ENCODE assay signal across 22 mouse cellular contexts in genomic region chr14:25438255-25438654, GRCm38 (mm10). TPM values are rescaled to one million over a fixed set of nuclear protein-coding genes. Genes with fewer than 3 reads are reported as not detected.
A peak's percentile ranks its signal among the peaks of the same experiment; 100 is the strongest.
DNase-seq lines count a peak whose midpoint lies in the region; ATAC-seq lines count a peak whose summit lies in the region.
"Had no signal": no experiment of that assay in that cellular context is flagged by ENCODE, and none has a peak within 500 bp of the region (broad histone marks: within the 10 kb centered on the region; RNA-seq: fewer than 3 reads in every experiment).

No protein-coding gene starts in this region.

- H3K4me3 ChIP-seq in hindbrain, embryonic 10.5 days: no peak overlapping the region
- H3K4me3 ChIP-seq in hindbrain, embryonic 13.5 days: no peak overlapping the region
- H3K4me3 ChIP-seq: embryonic facial prominence, embryonic 10.5 days; embryonic facial prominence, embryonic 12.5 days; forebrain, embryonic 13.5 days; forebrain, embryonic 15.5 days had no signal

- H3K36me3 ChIP-seq in hindbrain, embryonic 10.5 days: no peaks in the 10 kb centered on the region
- no peaks in the 10 kb centered on the region for H3K36me3 ChIP-seq in hindbrain, embryonic 13.5 days
- H3K36me3 ChIP-seq: embryonic facial prominence, embryonic 10.5 days; embryonic facial prominence, embryonic 12.5 days; forebrain, embryonic 15.5 days; G1E had no signal

- peaks cover 28% of the 10 kb centered on the region for H3K4me1 ChIP-seq in hindbrain, embryonic 10.5 days (replicated peaks)
- H3K4me1 ChIP-seq in hindbrain, embryonic 13.5 days (replicated peaks): no peaks in the 10 kb centered on the region
- H3K4me1 ChIP-seq: embryonic facial prominence, embryonic 12.5 days; forebrain, embryonic 13.5 days; forebrain, embryonic 15.5 days had no signal

- H3K9me3 ChIP-seq in hindbrain, embryonic 10.5 days: no peaks in the 10 kb centered on the region
- H3K9me3 ChIP-seq in hindbrain, embryonic 13.5 days: no peaks in the 10 kb centered on the region
- H3K9me3 ChIP-seq: embryonic facial prominence, embryonic 10.5 days; embryonic facial prominence, embryonic 12.5 days; forebrain, embryonic 13.5 days; forebrain, embryonic 15.5 days had no signal

- H3K27ac ChIP-seq in hindbrain, embryonic 10.5 days: 0 out of 2 replicates have a peak overlapping the region, but pooled peaks have one; percentile 5
- no peak overlapping the region for H3K27ac ChIP-seq in hindbrain, embryonic 13.5 days
- H3K27ac ChIP-seq: embryonic facial prominence, embryonic 10.5 days; embryonic facial prominence, embryonic 12.5 days; forebrain, embryonic 13.5 days; forebrain, embryonic 15.5 days had no signal

- peaks cover 11% of the 10 kb centered on the region for H3K27me3 ChIP-seq in hindbrain, embryonic 10.5 days (ENCODE audit: insufficient read depth, poor library complexity, severe bottlenecking)
- H3K27me3 ChIP-seq in hindbrain, embryonic 13.5 days: peaks cover 8% of the 10 kb centered on the region; the same call in 1 of the 2 replicates
- H3K27me3 ChIP-seq: CH12.LX; embryonic facial prominence, embryonic 12.5 days; forebrain, embryonic 15.5 days; Patski had no signal

- no peak for ATAC-seq in hindbrain, embryonic 13.5 days (ENCODE audit: low FRiP score)
- ATAC-seq: activated CD4-positive, CD25-positive, alpha-beta regulatory T cell, adult 4 months; CD4-positive, CD25-positive, alpha-beta regulatory T cell, adult 4 months; forebrain, embryonic 13.5 days; forebrain, embryonic 15.5 days; forebrain, postnatal 0 days; Patski had no signal

- H3K4me2 ChIP-seq in hindbrain, embryonic 13.5 days: no peak overlapping the region
- H3K4me2 ChIP-seq: embryonic facial prominence, embryonic 12.5 days; forebrain, embryonic 13.5 days; forebrain, embryonic 15.5 days had no signal

- peak; percentile 15 for DNase-seq in adrenal gland, adult 2 months
- no peak for DNase-seq in adrenal gland, adult 8-10 months
- DNase-seq in adrenal gland, postnatal 14 days: peak; percentile 30
- no peak for DNase-seq in adrenal gland, adult 18-20 months (ENCODE audit: low spot score in 2 of 2)
- DNase-seq in cerebellum, postnatal 10 days: peak; percentile 33 to 36
- DNase-seq in cerebellum, adult 9-10 months: no peak
- no peak for DNase-seq in hindbrain, embryonic 10.5 days (ENCODE audit: low spot score)
- DNase-seq: B cell, adult 2 months; cerebellum, adult 11-12 months; cerebellum, adult 2 months; cerebellum, adult 9-11 months; forebrain, postnatal 0 days had no signal

- no peak overlapping the region for H3K9ac ChIP-seq in hindbrain, embryonic 13.5 days
- H3K9ac ChIP-seq: embryonic facial prominence, embryonic 12.5 days; forebrain, embryonic 13.5 days; forebrain, embryonic 15.5 days; forebrain, postnatal 0 days had no signal

RNA-seq across cellular contexts. Expression of gene Zmiz1, which starts 20.7 kb away (rescaled TPM):
- total RNA-seq in adrenal gland, adult 2 months (2021): 100 to 1,000 TPM in 1 of 2 experiments, 10 to 100 TPM in 1; 90.8 to 142 TPM
- polyA plus RNA-seq in adrenal gland, adult 2 months (2012; rRNA removed): 72.7 and 95.8 TPM in 2 replicates
- total RNA-seq in adrenal gland, adult 8-10 months (2022): 100 to 1,000 TPM in 2 of 4 experiments, 10 to 100 TPM in 2; 90.3 to 192 (median 125) TPM
- total RNA-seq in adrenal gland, postnatal 14 days (2021): 96.4 and 96.9 TPM in 2 replicates
- 100 to 1,000 TPM in 1 of 2 experiments, 10 to 100 TPM in 1; 89.1 to 116 TPM for total RNA-seq in adrenal gland, adult 18-20 months (2021)
- 44.4 and 60.1 TPM in 2 replicates for polyA plus RNA-seq in hindbrain, embryonic 10.5 days (2016; fragmentation: Nextera tagmentation; extraction: Ambion mirVana)
- polyA plus RNA-seq in hindbrain, embryonic 13.5 days (2015; fragmentation: Nextera tagmentation; extraction: Ambion mirVana): 58.5 and 65.3 TPM in 2 replicates

Comparison
In these comparisons a context has a peak if more than half of its experiments do, and no peak if none do; other contexts are left out.
1. DNase-seq: peak in adrenal gland, adult 2 months (single experiment), adrenal gland, postnatal 14 days (single experiment) and cerebellum, postnatal 10 days (2 of 2); none in adrenal gland, adult 8-10 months (single experiment), adrenal gland, adult 18-20 months (0 of 2), cerebellum, adult 9-10 months (single experiment) and hindbrain, embryonic 10.5 days (single experiment).